Mouse (Mus musculus) limb, embryonic 11.5 days (tissue): ENCODE results near the gene Nckap5l. TPM values are rescaled to one million over a fixed set of nuclear protein-coding genes. Genes with fewer than 3 reads are reported as not detected.

Experiments used
- ATAC-seq: fragments of 200-750 bp; cut with Nextera tagmentation; 2 replicates; pipeline ENCODE4 v1.8.0; 2017; ENCODE audit warnings: low read depth; ENCODE audit not compliant: insufficient number of reproducible peaks, low FRiP score, low TSS enrichment
- DNase-seq: peaks from one replicate; pipeline ENCODE4 v3.0.0-alpha.2; 2015; ENCODE audit warnings: low spot score
- H3K27ac ChIP-seq: fragments of 300-500 bp; sonication (generic); replicated peaks from 2 replicates; pipeline ENCODE4 v1.5.1; 2014; ENCODE audit warnings: low read depth, mild to moderate bottlenecking, low read length
- H3K27me3 ChIP-seq: fragments of 300-500 bp; sonication (generic); 2 replicates; pipeline ENCODE4 v1.6.1; 2014; ENCODE audit warnings: mild to moderate bottlenecking, low read length, mixed read lengths; ENCODE audit not compliant: control insufficient read depth, insufficient read depth
- H3K36me3 ChIP-seq: fragments of 300-500 bp; sonication (generic); 2 replicates; pipeline ENCODE4 v1.6.1; 2014; ENCODE audit warnings: mild to moderate bottlenecking, low read length, moderate library complexity, mixed read lengths; ENCODE audit not compliant: control insufficient read depth, insufficient read depth
- H3K4me1 ChIP-seq: fragments of 300-500 bp; sonication (generic); 2 replicates; pipeline ENCODE4 v1.6.1; 2014; ENCODE audit warnings: low read length, mixed read lengths; ENCODE audit not compliant: control insufficient read depth, insufficient read depth
- H3K4me2 ChIP-seq: fragments of 300-500 bp; sonication (generic); 2 replicates; pipeline ENCODE4 v1.6.1; 2014; ENCODE audit warnings: low read depth, mild to moderate bottlenecking, moderate library complexity; ENCODE audit not compliant: severe bottlenecking
- H3K4me3 ChIP-seq: fragments of 300-500 bp; sonication (generic); 2 replicates; pipeline ENCODE4 v1.5.1; 2014; ENCODE audit warnings: low read depth, low read length
- H3K9ac ChIP-seq: fragments of 300-500 bp; sonication (generic); 2 replicates; pipeline ENCODE4 v1.6.1; 2014; ENCODE audit warnings: mild to moderate bottlenecking, low read length
- H3K9me3 ChIP-seq: fragments of 300-500 bp; sonication (generic); 2 replicates; pipeline ENCODE4 v1.6.1; 2016; ENCODE audit warnings: low read length; ENCODE audit not compliant: control insufficient read depth
- WGBS: fragments of 180-500 bp; shearing (Covaris S2); extraction: QIAGEN DNeasy Blood & Tissue Kit; methylation state at CpG from one replicate; pipeline ENCODE4 v1.1.7; 2014; 5-methylcytosine and 5-hydroxymethylcytosine counted together
- polyA plus RNA-seq: library from polyadenylated mRNA; unstranded; fragments of >200 nt; fragmentation: Nextera tagmentation; extraction: Ambion mirVana; gene quantifications from 2 replicates; pipeline ENCODE4 v1.2.1, GENCODE M21; 2014

Gene Nckap5l
- polyA plus RNA-seq, 1 experiment from 2014 or later, result 14.2 TPM

GRCm38 (mm10) chr15:99376240-99376639, 81.3 kb downstream of the Nckap5l start:
- H3K27ac ChIP-seq, result no peak overlapping the region
- DNase-seq, result no peak
- no peaks in the 10 kb centered on the region for H3K27me3 ChIP-seq
- H3K36me3 ChIP-seq, result no peaks in the 10 kb centered on the region
- 87% methylated on average over 5 of the region's 5 CpGs for WGBS
- H3K9me3 ChIP-seq, result no peaks in the 10 kb centered on the region
- H3K4me3 ChIP-seq, result no peak overlapping the region
- H3K4me1 ChIP-seq, result no peaks in the 10 kb centered on the region
- no peak overlapping the region for H3K4me2 ChIP-seq
- H3K9ac ChIP-seq, result no peak overlapping the region
- no peak for ATAC-seq

- no peaks in the 10 kb centered on the region for H3K4me1 ChIP-seq
- no peaks in the 10 kb centered on the region for H3K9me3 ChIP-seq
- WGBS, result 87% methylated on average over 3 of the region's 3 CpGs
- DNase-seq (no peak), ATAC-seq (no peak)
- no peak overlapping the region for H3K4me3 ChIP-seq
- H3K27me3 ChIP-seq, result no peaks in the 10 kb centered on the region
- no peaks in the 10 kb centered on the region for H3K36me3 ChIP-seq
- no peak overlapping the region for H3K9ac ChIP-seq
- H3K4me2 ChIP-seq, result no peak overlapping the region
- H3K27ac ChIP-seq, result no peak overlapping the region
These were observed 82.0 kb downstream of the Nckap5l start for GRCm38 (mm10) chr15:99375581-99375980.

GRCm38 (mm10) chr15:99375036-99375435, 82.5 kb downstream of the Nckap5l start:
- H3K4me1 ChIP-seq, result no peaks in the 10 kb centered on the region
- ATAC-seq (no peak), DNase-seq (no peak)
- H3K9me3 ChIP-seq, result no peaks in the 10 kb centered on the region
- H3K27me3 ChIP-seq, result no peaks in the 10 kb centered on the region
- no peak overlapping the region for H3K27ac ChIP-seq
- 89% methylated on average over 5 of the region's 5 CpGs for WGBS
- H3K4me3 ChIP-seq, result no peak overlapping the region
- no peak overlapping the region for H3K9ac ChIP-seq
- H3K4me2 ChIP-seq, result no peak overlapping the region
- H3K36me3 ChIP-seq, result no peaks in the 10 kb centered on the region

GRCm38 (mm10) chr15:99372761-99373160, 84.8 kb downstream of the Nckap5l start:
- ATAC-seq (no peak), DNase-seq (no peak)
- Histone ChIP-seq H3K27me3 (no peaks in the 10 kb centered on the region), H3K27ac (no peak overlapping the region), H3K36me3 (no peaks in the 10 kb centered on the region), H3K4me2 (no peak overlapping the region), H3K9me3 (no peaks in the 10 kb centered on the region), H3K9ac (no peak overlapping the region), H3K4me3 (no peak overlapping the region), H3K4me1 (peaks cover 12% of the 10 kb centered on the region)
- 83% methylated on average over 9 of the region's 9 CpGs for WGBS

Other genes starting within 250 kb of the Nckap5l start
- 0.07 TPM in 1 of 2 replicates, not detected in the other for gene Kcnh3, start 232.9 kb downstream of the Nckap5l start, polyA plus RNA-seq
- 165 and 168 TPM in 2 replicates for gene Mcrs1, start 205.8 kb downstream of the Nckap5l start, polyA plus RNA-seq
- gene Prpf40b, start 162.7 kb downstream of the Nckap5l start, polyA plus RNA-seq, result 51.9 and 57.3 TPM in 2 replicates
- gene Fam186b, start 161.9 kb downstream of the Nckap5l start, polyA plus RNA-seq, result not detected in 2 replicates
- gene Fmnl3, start 87.3 kb downstream of the Nckap5l start, polyA plus RNA-seq, result 26.8 and 31.7 TPM in 2 replicates
- gene Tmbim6, start 64.9 kb downstream of the Nckap5l start, polyA plus RNA-seq, result 225 and 238 TPM in 2 replicates
- 17.8 and 20.2 TPM in 2 replicates for gene Bcdin3d, start 17.0 kb upstream of the Nckap5l start, polyA plus RNA-seq
- gene Faim2, start 70.4 kb upstream of the Nckap5l start, polyA plus RNA-seq, result 0.47 TPM in 1 of 2 replicates, not detected in the other
- not detected in 2 replicates for gene Aqp2, start 121.3 kb upstream of the Nckap5l start, polyA plus RNA-seq
- gene Aqp5, start 133.0 kb upstream of the Nckap5l start, polyA plus RNA-seq, result not detected in 2 replicates
- gene Aqp6, start 143.7 kb upstream of the Nckap5l start, polyA plus RNA-seq, result not detected in 2 replicates
- gene Racgap1, start 193.9 kb upstream of the Nckap5l start, polyA plus RNA-seq, result 108 and 125 TPM in 2 replicates
- gene Asic1, start 212.6 kb upstream of the Nckap5l start, polyA plus RNA-seq, result 0.57 and 0.64 TPM in 2 replicates
- gene Smarcd1, start 244.4 kb upstream of the Nckap5l start, polyA plus RNA-seq, result 80.6 and 83.8 TPM in 2 replicates
- not detected in 2 replicates for gene Gm17349, start 247.7 kb upstream of the Nckap5l start, polyA plus RNA-seq